Mouse (Mus musculus): ENCODE measurements at regions not wholly inside any gene's neighbourhood (a gene's known extent, or its start where the extent isn't known, plus 50 kb on each side); places are given as distances from the start of the nearest gene placed in this dataset.

DNA sequence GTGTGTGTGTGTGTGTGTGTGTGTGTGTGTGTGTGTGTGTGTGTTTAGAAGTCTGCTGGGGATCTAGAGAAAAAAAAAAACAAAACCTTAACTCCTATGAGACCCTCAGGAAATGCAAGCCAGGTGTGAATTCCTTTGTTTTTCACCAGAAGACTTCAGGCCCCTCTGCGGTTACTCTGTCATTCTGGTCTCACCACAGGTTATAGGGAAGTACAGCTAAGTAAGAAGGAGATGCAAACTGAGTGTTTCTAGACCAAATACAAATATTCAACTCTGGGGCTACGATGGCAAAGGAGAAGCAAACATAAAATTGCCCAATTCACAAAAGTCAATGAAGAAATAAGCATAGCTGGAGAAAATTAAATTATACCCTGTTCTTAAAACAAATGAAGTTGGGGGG is 54.9 kb upstream of the Basp1 start:
- WGBS = 84% methylated on average over 2 of the region's 2 CpGs
- no peaks in the 10 kb centered on the region for H3K79me2 ChIP-seq (replicated peaks; ENCODE audit: control insufficient read depth, insufficient read depth, low read length)
- intact Hi-C loops (cut with DNase I) = no loop called here
- no peaks in the 10 kb centered on the region for H3K4me1 ChIP-seq (ENCODE audit: control insufficient read depth, insufficient read depth, low read length)
- H3K27me3 ChIP-seq (ENCODE audit: control insufficient read depth, insufficient read depth, low read length) = no peaks in the 10 kb centered on the region
- H3K27ac ChIP-seq = no peak overlapping the region
- no peak for DNase-seq
- no peak for TF ChIP-seq CTCF (IDR thresholded peaks at IDR 0.05)
- TF ChIP-seq POLR2A (IDR thresholded peaks at IDR 0.05; ENCODE audit: insufficient read depth, low read depth, low read length) = no peak
- no peak for TF ChIP-seq EP300 (IDR thresholded peaks at IDR 0.05; ENCODE audit: insufficient read depth, low read depth, low read length)
- no peaks in the 10 kb centered on the region for H3K36me3 ChIP-seq (ENCODE audit: control insufficient read depth, insufficient read depth, low read length)
- H3K9ac ChIP-seq (ENCODE audit: low read depth, low read length) = no peak overlapping the region
- no peak overlapping the region for H3K4me3 ChIP-seq

DNA sequence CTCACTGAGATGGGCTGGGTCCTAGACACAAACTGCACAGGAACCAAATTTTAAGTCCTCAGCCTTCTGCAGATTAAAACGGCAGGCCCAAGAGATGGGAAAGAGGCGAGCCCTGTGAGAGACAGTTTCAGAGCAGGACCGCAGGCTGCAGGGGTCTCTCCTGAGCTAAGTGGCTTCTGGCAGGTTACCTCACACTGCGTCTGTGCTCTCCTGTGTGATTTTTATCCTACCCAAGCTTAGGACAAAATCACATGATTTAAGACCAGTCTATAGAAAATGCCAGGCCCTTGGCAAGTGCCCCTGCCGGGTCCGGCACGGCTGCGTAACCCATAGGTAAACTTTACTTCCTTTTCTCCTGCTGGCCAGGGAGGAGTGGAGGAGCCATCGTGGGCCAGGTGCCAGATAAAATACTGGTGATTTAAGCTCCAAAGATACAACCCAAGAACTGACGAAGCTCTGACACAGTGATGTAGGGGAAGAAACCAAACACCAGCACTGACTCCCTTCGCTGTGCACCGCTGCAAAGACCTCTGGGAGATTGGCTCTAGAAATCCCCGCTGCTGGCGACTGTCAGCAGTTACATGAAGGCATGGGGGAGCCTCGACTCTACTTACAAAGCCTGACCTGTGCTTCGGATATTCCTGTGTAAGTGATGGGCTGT is 55.8 kb upstream of the Basp1 start:
- H3K36me3 ChIP-seq (ENCODE audit: control insufficient read depth, insufficient read depth, low read length) = no peaks in the 10 kb centered on the region
- intact Hi-C loops (cut with DNase I) = no loop called here
- H3K9ac ChIP-seq (ENCODE audit: low read depth, low read length) = no peak overlapping the region
- no peak overlapping the region for H3K27ac ChIP-seq
- WGBS = 53% methylated on average over 16 of the region's 16 CpGs
- no peak for TF ChIP-seq POLR2A (IDR thresholded peaks at IDR 0.05; ENCODE audit: insufficient read depth, low read depth, low read length)
- TF ChIP-seq CTCF (IDR thresholded peaks at IDR 0.05) = 0 out of 2 replicates have a peak, but pooled peaks have one; percentile 8
- no peak for TF ChIP-seq EP300 (IDR thresholded peaks at IDR 0.05; ENCODE audit: insufficient read depth, low read depth, low read length)
- H3K79me2 ChIP-seq (replicated peaks; ENCODE audit: control insufficient read depth, insufficient read depth, low read length) = no peaks in the 10 kb centered on the region
- no peak for DNase-seq
- no peak overlapping the region for H3K4me3 ChIP-seq
- peaks cover 4% of the 10 kb centered on the region for H3K4me1 ChIP-seq (ENCODE audit: control insufficient read depth, insufficient read depth, low read length)
- no peaks in the 10 kb centered on the region for H3K27me3 ChIP-seq (ENCODE audit: control insufficient read depth, insufficient read depth, low read length)

DNA sequence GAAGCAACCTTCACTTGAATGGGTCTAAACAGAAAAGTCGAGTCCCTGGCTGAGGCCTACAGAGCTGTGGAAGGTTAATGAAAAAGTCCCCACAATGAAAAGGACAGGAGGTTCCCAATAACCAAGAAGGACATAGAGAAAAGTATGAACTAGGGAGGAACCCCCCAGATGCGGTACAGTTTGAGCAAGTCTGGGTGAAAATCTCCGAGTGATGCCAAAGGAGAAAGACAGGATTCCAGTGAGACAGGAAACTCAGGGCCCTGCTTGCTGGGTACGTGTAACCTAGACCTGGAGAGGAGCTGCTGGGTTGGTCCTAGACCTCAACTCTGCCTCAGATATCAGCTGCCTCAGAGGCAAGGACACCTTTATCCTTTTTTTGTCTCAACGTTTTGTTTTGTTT is 57.8 kb upstream of the Basp1 start:
- intact Hi-C loops (cut with DNase I) = no loop called here
- 86% methylated on average over 5 of the region's 5 CpGs for WGBS
- peaks cover 4% of the 10 kb centered on the region for H3K4me1 ChIP-seq (ENCODE audit: control insufficient read depth, insufficient read depth, low read length)

DNA sequence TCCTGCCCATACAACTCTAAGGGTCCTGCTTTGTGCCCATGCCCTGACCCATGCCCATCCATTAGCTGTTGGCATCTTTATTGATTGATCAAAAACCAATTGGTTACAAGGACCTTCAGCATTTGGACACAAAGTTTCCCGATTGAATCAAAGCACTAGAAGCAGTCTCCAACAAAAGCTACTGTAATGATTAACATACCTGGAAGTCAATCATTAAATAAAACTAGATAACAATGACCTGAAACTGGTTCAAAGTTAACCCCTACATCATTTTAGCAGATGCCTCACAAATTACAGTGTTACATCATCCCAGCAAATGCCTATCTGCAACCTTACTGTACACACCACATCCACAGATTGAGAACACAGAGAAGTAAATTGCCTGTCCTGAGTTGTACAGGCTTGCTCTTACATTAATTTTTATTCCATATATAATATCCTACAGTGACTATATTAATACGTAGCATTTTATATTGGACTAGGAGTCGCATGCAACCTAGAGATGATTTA is 59.7 kb upstream of the Basp1 start:
- H3K9ac ChIP-seq (ENCODE audit: low read depth, low read length) = no peak overlapping the region
- DNase-seq = no peak
- intact Hi-C loops (cut with DNase I) = no loop called here
- no peak overlapping the region for H3K4me3 ChIP-seq
- WGBS = 92% methylated on average over 3 of the region's 3 CpGs
- TF ChIP-seq POLR2A (IDR thresholded peaks at IDR 0.05; ENCODE audit: insufficient read depth, low read depth, low read length) = no peak
- no peak for TF ChIP-seq CTCF (IDR thresholded peaks at IDR 0.05)
- TF ChIP-seq EP300 (IDR thresholded peaks at IDR 0.05; ENCODE audit: insufficient read depth, low read depth, low read length) = no peak
- no peaks in the 10 kb centered on the region for H3K27me3 ChIP-seq (ENCODE audit: control insufficient read depth, insufficient read depth, low read length)
- no peaks in the 10 kb centered on the region for H3K79me2 ChIP-seq (replicated peaks; ENCODE audit: control insufficient read depth, insufficient read depth, low read length)
- H3K36me3 ChIP-seq (ENCODE audit: control insufficient read depth, insufficient read depth, low read length) = no peaks in the 10 kb centered on the region
- peaks cover 4% of the 10 kb centered on the region for H3K4me1 ChIP-seq (ENCODE audit: control insufficient read depth, insufficient read depth, low read length)
- H3K27ac ChIP-seq = no peak overlapping the region

More for the DNA sequence above, 57.8 kb upstream of the Basp1 start:
- no peak for DNase-seq
- no peaks in the 10 kb centered on the region for H3K36me3 ChIP-seq (ENCODE audit: control insufficient read depth, insufficient read depth, low read length)
- H3K9ac ChIP-seq (ENCODE audit: low read depth, low read length) = no peak overlapping the region
- H3K27ac ChIP-seq = no peak overlapping the region
- H3K4me3 ChIP-seq = no peak overlapping the region
- no peaks in the 10 kb centered on the region for H3K27me3 ChIP-seq (ENCODE audit: control insufficient read depth, insufficient read depth, low read length)
- TF ChIP-seq CTCF (IDR thresholded peaks at IDR 0.05) = no peak
- TF ChIP-seq EP300 (IDR thresholded peaks at IDR 0.05; ENCODE audit: insufficient read depth, low read depth, low read length) = no peak
- TF ChIP-seq POLR2A (IDR thresholded peaks at IDR 0.05; ENCODE audit: insufficient read depth, low read depth, low read length) = no peak
- no peaks in the 10 kb centered on the region for H3K79me2 ChIP-seq (replicated peaks; ENCODE audit: control insufficient read depth, insufficient read depth, low read length)

DNA sequence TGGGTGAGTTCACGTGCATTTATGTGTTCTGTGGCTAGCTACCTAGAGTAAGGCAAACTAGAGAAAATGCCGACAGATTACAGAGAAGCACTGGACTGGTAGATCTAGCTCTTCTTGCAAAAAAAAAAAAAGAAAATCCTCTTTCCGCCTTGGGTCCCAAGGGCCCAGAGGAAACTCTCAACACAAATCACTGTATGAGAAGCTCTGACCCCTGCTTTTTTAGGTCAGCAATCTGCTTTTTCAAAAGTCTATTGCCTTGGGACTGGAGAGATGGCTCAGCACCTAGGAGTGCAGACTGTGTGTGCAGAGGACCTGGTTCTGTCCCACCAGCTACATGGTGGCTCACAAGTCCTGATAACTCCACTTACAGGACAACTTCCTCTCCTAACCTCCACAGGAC is 60.5 kb upstream of the Basp1 start:
- 58% methylated on average over 3 of the region's 3 CpGs for WGBS
- intact Hi-C loops (cut with DNase I) = no loop called here
- no peaks in the 10 kb centered on the region for H3K79me2 ChIP-seq (replicated peaks; ENCODE audit: control insufficient read depth, insufficient read depth, low read length)
- H3K27me3 ChIP-seq (ENCODE audit: control insufficient read depth, insufficient read depth, low read length) = no peaks in the 10 kb centered on the region
- no peak for TF ChIP-seq EP300 (IDR thresholded peaks at IDR 0.05; ENCODE audit: insufficient read depth, low read depth, low read length)
- TF ChIP-seq POLR2A (IDR thresholded peaks at IDR 0.05; ENCODE audit: insufficient read depth, low read depth, low read length) = no peak
- TF ChIP-seq CTCF (IDR thresholded peaks at IDR 0.05) = no peak
- no peaks in the 10 kb centered on the region for H3K36me3 ChIP-seq (ENCODE audit: control insufficient read depth, insufficient read depth, low read length)
- peaks cover 4% of the 10 kb centered on the region for H3K4me1 ChIP-seq (ENCODE audit: control insufficient read depth, insufficient read depth, low read length)
- H3K4me3 ChIP-seq = no peak overlapping the region
- no peak overlapping the region for H3K9ac ChIP-seq (ENCODE audit: low read depth, low read length)
- peak overlapping the region; percentile 2; the same call in 1 of the 2 replicates for H3K27ac ChIP-seq
- no peak for DNase-seq

DNA sequence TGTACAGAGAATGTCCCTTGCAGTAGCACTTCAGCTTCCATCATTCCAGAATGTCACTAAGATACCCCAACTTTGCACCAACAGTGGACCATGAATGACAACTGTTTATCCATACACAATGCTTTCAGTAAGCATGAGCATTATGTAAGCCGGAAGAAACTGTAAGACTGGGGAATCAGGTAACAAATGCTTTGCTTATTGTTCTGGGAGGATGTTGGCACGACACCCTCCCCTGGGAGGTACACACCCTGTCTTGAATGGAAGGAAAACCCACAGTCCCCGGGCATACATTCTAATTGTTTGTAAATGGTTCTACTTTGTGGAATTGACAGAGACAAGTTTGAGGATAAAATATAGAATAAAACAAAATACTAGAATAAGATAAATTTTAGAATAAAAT is 69.0 kb upstream of the Basp1 start:
- TF ChIP-seq EP300 (IDR thresholded peaks at IDR 0.05; ENCODE audit: insufficient read depth, low read depth, low read length) (peak; percentile 67; the same call in 1 of the 2 replicates), CTCF (IDR thresholded peaks at IDR 0.05) (no peak)
- Histone ChIP-seq H3K27me3 (ENCODE audit: control insufficient read depth, insufficient read depth, low read length) (no peaks in the 10 kb centered on the region), H3K9ac (ENCODE audit: low read depth, low read length) (no peak overlapping the region), H3K79me2 (replicated peaks; ENCODE audit: control insufficient read depth, insufficient read depth, low read length) (no peaks in the 10 kb centered on the region), H3K27ac (peak overlapping the region; percentile 63), H3K36me3 (ENCODE audit: control insufficient read depth, insufficient read depth, low read length) (peaks cover 2% of the 10 kb centered on the region), H3K4me1 (ENCODE audit: control insufficient read depth, insufficient read depth, low read length) (no peaks in the 10 kb centered on the region; the same call in none of the 2 replicates), H3K4me3 (no peak overlapping the region)
- intact Hi-C loops (cut with DNase I) = loop anchor here (2.0 kb wide), 1 partner anchor 40 kb away; no protein-coding TSS in a partner anchor
- DNase-seq = peak; percentile 57 to 63
- WGBS = 46% methylated on average over 3 of the region's 3 CpGs
